Mouse (Mus musculus) bone marrow, adult 2 months (tissue): ENCODE measurements around the gene Anxa7.

ENCODE experiments used
- CTCF ChIP-seq: fragments of 200-500 bp; IDR thresholded peaks from 2 replicates; pipeline ENCODE4 v1.5.1; 2011; ENCODE audit warnings: low read length, control low read depth; ENCODE audit not compliant: control insufficient read depth, insufficient read depth
- POLR2A ChIP-seq: fragments of 200-500 bp; IDR thresholded peaks from 2 replicates; pipeline ENCODE4 v1.6.1; 2011; ENCODE audit warnings: low read depth, mild to moderate bottlenecking, control low read depth, low read length, borderline replicate concordance; ENCODE audit not compliant: control insufficient read depth

- no peak for TF ChIP-seq POLR2A
- TF ChIP-seq CTCF = no peak
These were observed 1.5 kb downstream of the Anxa7 start for GRCm38 (mm10) chr14:20478385-20478784.
